Mouse (Mus musculus) kidney, embryonic 16.5 days (tissue): ENCODE data around the gene 1810055G02Rik. TPM values are rescaled to one million over a fixed set of nuclear protein-coding genes. Genes with fewer than 3 reads are reported as not detected.
A peak's percentile ranks its signal among the peaks of the same experiment; 100 is the strongest.

Experiments used
- ATAC-seq: fragments of 200-750 bp; cut with Nextera tagmentation; 2 replicates; pipeline ENCODE4 v1.8.0; 2017; ENCODE audit warnings: moderate TSS enrichment; ENCODE audit not compliant: low FRiP score, low TSS enrichment
- H3K27ac ChIP-seq: fragments of 300-500 bp; sonication (generic); 2 replicates; pipeline ENCODE4 v1.5.1; 2014; ENCODE audit warnings: low read length
- H3K27me3 ChIP-seq: fragments of 300-500 bp; sonication (generic); 2 replicates; pipeline ENCODE4 v1.6.1; 2014; ENCODE audit warnings: low read length, control low read depth, mixed read lengths; ENCODE audit not compliant: insufficient read depth
- H3K36me3 ChIP-seq: fragments of 300-500 bp; sonication (generic); 2 replicates; pipeline ENCODE4 v1.6.1; 2014; ENCODE audit warnings: low read length, control low read depth, mixed read lengths; ENCODE audit not compliant: insufficient read depth
- H3K4me1 ChIP-seq: fragments of 300-500 bp; sonication (generic); 2 replicates; pipeline ENCODE4 v1.6.1; 2014; ENCODE audit warnings: low read length, control low read depth, mixed read lengths; ENCODE audit not compliant: insufficient read depth
- H3K4me2 ChIP-seq: fragments of 300-500 bp; sonication (generic); replicated peaks from 2 replicates; pipeline ENCODE4 v1.6.1; 2014; ENCODE audit warnings: low read depth, low read length
- H3K4me3 ChIP-seq: fragments of 300-500 bp; sonication (generic); 2 replicates; pipeline ENCODE4 v1.5.1; 2014; ENCODE audit warnings: mild to moderate bottlenecking, low read length
- H3K9ac ChIP-seq: fragments of 300-500 bp; sonication (generic); replicated peaks from 2 replicates; pipeline ENCODE4 v1.6.1; 2014; ENCODE audit warnings: low read length
- H3K9me3 ChIP-seq: fragments of 300-500 bp; sonication (generic); 2 replicates; pipeline ENCODE4 v1.6.1; 2016; ENCODE audit warnings: low read length, control low read depth
- WGBS: fragments of 180-500 bp; shearing (Covaris S2); extraction: QIAGEN DNeasy Blood & Tissue Kit; methylation state at CpG from one replicate; pipeline ENCODE4 v1.1.7; 2014; 5-methylcytosine and 5-hydroxymethylcytosine counted together
- polyA plus RNA-seq: library from polyadenylated mRNA; unstranded; fragments of >200 nt; fragmentation: Nextera tagmentation; extraction: Ambion mirVana; gene quantifications from 2 replicates; pipeline ENCODE4 v1.2.1, GENCODE M21; 2015

The 1810055G02Rik gene
- polyA plus RNA-seq, 1 experiment from 2014 or later: 46.1 TPM

GRCm38 (mm10) chr19:3680732-3681131 lies 27.4 kb upstream of the 1810055G02Rik start:
- Histone ChIP-seq H3K4me1 (peaks cover 67% of the 10 kb centered on the region), H3K36me3 (no peaks in the 10 kb centered on the region), H3K27ac (peak overlapping the region; percentile 71), H3K27me3 (no peaks in the 10 kb centered on the region), H3K9ac (no peak overlapping the region), H3K4me2 (no peak overlapping the region; the same call in 1 of the 2 replicates), H3K9me3 (no peaks in the 10 kb centered on the region), H3K4me3 (no peak overlapping the region)
- 50% methylated on average over 7 of the region's 7 CpGs for WGBS
- no peak; the same call in 1 of the 2 replicates for ATAC-seq

- Histone ChIP-seq H3K4me2 (peak overlapping the region; percentile 5; the same call in 1 of the 2 replicates), H3K9ac (peak overlapping the region; percentile 9; the same call in 1 of the 2 replicates), H3K36me3 (no peaks in the 10 kb centered on the region), H3K4me3 (no peak overlapping the region), H3K27ac (peak overlapping the region; percentile 71), H3K27me3 (no peaks in the 10 kb centered on the region), H3K4me1 (peaks cover 67% of the 10 kb centered on the region), H3K9me3 (no peaks in the 10 kb centered on the region)
- 11% methylated on average over 13 of the region's 13 CpGs for WGBS
- peak; percentile 85 for ATAC-seq
Observed at GRCm38 (mm10) chr19:3681310-3681934, 26.7 kb upstream of the 1810055G02Rik start.

DNA sequence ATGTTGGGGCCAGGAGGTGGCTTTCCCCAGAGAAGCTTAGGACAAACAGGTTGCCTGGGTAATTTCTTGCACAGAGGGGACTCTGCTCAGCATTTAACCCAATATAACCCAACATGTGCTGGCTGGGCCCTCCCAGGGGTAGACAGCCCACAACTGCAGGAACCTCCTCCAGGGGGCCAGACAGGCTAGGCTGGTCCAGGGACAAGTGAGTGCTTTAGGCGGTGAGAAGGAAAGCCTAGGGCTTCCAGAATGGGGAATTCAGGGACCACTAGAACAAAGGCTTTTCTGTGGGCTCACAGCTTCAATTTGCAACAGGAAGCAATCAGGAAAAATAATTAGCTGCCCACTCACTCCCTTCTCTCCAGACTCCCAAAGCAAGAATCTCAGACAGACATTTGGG lies 23.7 kb upstream of the 1810055G02Rik start:
- Histone ChIP-seq H3K4me1 (peaks cover 75% of the 10 kb centered on the region), H3K9ac (peak overlapping the region; percentile 96), H3K27ac (peak overlapping the region; percentile 87), H3K9me3 (no peaks in the 10 kb centered on the region), H3K4me3 (peak overlapping the region; percentile 94), H3K4me2 (peak overlapping the region; percentile 66), H3K27me3 (no peaks in the 10 kb centered on the region), H3K36me3 (no peaks in the 10 kb centered on the region)
- 18% methylated on average over 1 of the region's 1 CpGs for WGBS
- ATAC-seq: no peak

GRCm38 (mm10) chr19:3684957-3685580 lies 23.0 kb upstream of the 1810055G02Rik start:
- no peaks in the 10 kb centered on the region for H3K36me3 ChIP-seq
- peak overlapping the region; percentile 66 for H3K4me2 ChIP-seq
- H3K9ac ChIP-seq: peak overlapping the region; percentile 96
- H3K4me1 ChIP-seq: peaks cover 69% of the 10 kb centered on the region
- H3K27ac ChIP-seq: peak overlapping the region; percentile 87
- no peaks in the 10 kb centered on the region for H3K27me3 ChIP-seq
- no peak for ATAC-seq
- peak overlapping the region; percentile 94 for H3K4me3 ChIP-seq
- 5% methylated on average over 11 of the region's 11 CpGs for WGBS
- H3K9me3 ChIP-seq: no peaks in the 10 kb centered on the region

- ATAC-seq: peak; percentile 5; the same call in 1 of the 2 replicates
- Histone ChIP-seq H3K4me1 (peaks cover 62% of the 10 kb centered on the region), H3K36me3 (no peaks in the 10 kb centered on the region), H3K4me2 (peak overlapping the region; percentile 66), H3K9ac (peak overlapping the region; percentile 96), H3K27me3 (no peaks in the 10 kb centered on the region), H3K27ac (peak overlapping the region; percentile 87), H3K4me3 (peak overlapping the region; percentile 94), H3K9me3 (no peaks in the 10 kb centered on the region)
- under 1% methylated on average over 45 of the region's 45 CpGs for WGBS
Observed at GRCm38 (mm10) chr19:3685611-3686214, 22.4 kb upstream of the 1810055G02Rik start.

DNA sequence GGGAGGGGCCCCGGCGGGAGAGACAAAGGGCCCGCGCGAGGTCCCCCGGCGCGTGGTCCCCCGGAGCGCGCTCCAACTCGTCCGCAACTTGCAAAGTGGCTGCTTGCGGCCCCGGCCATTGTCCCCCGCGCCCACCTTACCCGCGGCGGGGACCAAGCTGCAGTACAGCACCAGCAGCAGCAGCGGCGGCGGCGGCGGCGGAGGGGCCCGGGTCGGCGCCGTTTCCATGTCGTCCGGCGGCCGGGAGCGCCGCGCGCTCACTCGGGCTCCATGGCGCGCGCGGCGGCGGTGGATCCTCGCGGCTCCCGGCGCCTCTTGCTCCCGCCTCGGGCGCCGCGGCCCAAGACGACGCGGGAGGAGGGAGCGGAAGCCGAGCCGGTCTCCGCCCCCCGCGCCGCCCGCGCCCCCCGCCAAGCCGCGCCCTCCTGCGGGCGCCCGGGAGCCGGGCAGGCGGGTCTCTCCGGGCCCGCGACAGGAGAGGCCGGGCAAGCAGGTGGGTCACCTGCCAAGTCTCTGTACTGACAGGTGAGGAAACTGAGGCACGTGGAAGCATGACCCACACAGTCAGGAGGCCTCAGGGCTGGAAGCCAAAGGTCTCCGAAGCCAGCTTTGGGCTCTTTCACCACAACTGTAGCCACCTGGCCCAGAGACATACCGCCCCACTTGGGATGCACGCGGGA lies 21.7 kb upstream of the 1810055G02Rik start, which contains the start of gene Lrp5:
Gene Lrp5 (minus strand): TSS at position 350 of the 680 bp plus-strand sequence.
- under 1% methylated on average over 80 of the region's 83 CpGs for WGBS
- ATAC-seq: peak; percentile 69
- no peaks in the 10 kb centered on the region for H3K36me3 ChIP-seq
- peak within 1 kb of the TSS; percentile 66 for H3K4me2 ChIP-seq
- no peaks in the 10 kb centered on the region for H3K9me3 ChIP-seq
- H3K4me1 ChIP-seq: peaks cover 56% of the 10 kb centered on the region
- H3K27me3 ChIP-seq: no peaks in the 10 kb centered on the region
- peak within 1 kb of the TSS; percentile 96 for H3K9ac ChIP-seq
- peak within 1 kb of the TSS; percentile 94 for H3K4me3 ChIP-seq
- H3K27ac ChIP-seq: peak within 1 kb of the TSS; percentile 87

GRCm38 (mm10) chr19:3687676-3688171 lies 20.4 kb upstream of the 1810055G02Rik start:
- H3K4me2 ChIP-seq: no peak overlapping the region
- no peak for ATAC-seq
- no peaks in the 10 kb centered on the region for H3K36me3 ChIP-seq
- WGBS: 26% methylated on average over 5 of the region's 5 CpGs
- no peak overlapping the region for H3K9ac ChIP-seq
- H3K9me3 ChIP-seq: no peaks in the 10 kb centered on the region
- peak overlapping the region; percentile 9; the same call in 1 of the 2 replicates for H3K27ac ChIP-seq
- H3K4me1 ChIP-seq: peaks cover 43% of the 10 kb centered on the region
- H3K27me3 ChIP-seq: no peaks in the 10 kb centered on the region
- no peak overlapping the region for H3K4me3 ChIP-seq

DNA sequence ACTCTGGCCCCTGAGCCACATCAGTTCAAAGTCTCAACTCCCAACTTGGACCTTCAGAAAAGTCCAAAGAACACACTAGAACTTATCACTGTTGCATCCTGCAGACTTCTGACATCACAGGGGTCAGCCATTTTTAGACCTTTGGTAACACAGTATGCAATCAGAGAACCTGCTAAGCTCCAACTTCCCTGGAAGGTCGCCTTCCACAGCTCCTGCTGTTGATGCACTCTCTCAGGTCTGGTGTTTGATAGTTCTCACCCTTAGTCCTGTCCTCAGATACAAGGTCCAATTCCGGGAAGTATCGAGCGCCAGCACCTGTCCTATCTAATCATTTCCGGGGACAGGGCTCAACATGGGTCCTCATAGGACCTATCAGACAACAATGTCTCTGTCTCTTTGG lies 16.8 kb upstream of the 1810055G02Rik start:
- no peak overlapping the region for H3K9ac ChIP-seq
- H3K9me3 ChIP-seq: no peaks in the 10 kb centered on the region
- no peak for ATAC-seq
- H3K36me3 ChIP-seq: no peaks in the 10 kb centered on the region
- H3K4me3 ChIP-seq: no peak overlapping the region
- peaks cover 15% of the 10 kb centered on the region for H3K4me1 ChIP-seq
- no peaks in the 10 kb centered on the region for H3K27me3 ChIP-seq
- no peak overlapping the region for H3K4me2 ChIP-seq
- 90% methylated on average over 5 of the region's 5 CpGs for WGBS
- no peak overlapping the region for H3K27ac ChIP-seq

DNA sequence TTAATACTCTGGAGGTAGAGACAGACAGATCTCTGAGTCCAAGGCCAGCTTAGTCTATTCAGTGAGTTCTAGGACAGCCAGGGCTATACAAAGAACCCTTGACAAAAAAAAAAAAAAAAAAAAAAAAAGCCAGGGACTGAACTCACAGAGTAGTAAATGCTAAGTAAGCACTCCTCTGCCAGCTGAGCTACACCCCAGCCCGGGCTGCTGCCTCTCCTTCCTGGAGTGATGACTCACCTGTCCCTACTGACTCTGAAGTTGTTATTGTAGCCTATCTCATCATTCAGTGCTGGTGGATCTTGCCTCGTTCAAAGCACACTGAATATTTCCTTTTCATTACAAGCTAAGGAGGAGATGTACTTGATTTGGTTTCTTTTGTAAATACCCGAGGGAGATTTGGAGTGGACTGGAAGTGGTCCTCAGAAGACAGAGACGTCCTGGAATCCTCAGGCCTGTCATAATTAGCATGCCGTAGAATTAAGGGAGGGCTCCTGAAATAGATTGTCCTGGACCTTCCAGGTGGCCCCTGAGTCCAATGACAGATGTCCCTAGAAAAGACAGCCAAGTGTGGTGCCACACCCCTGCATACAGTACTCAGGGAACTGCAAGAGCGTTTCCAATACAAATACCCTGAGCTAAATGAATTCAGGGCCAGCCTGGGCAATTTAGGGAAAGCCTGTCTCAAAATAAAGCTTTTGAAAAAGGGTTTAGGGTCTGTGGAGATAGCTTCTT lies 15.5 kb upstream of the 1810055G02Rik start:
- H3K27me3 ChIP-seq: no peaks in the 10 kb centered on the region
- peaks cover 6% of the 10 kb centered on the region for H3K4me1 ChIP-seq
- ATAC-seq: no peak
- H3K36me3 ChIP-seq: no peaks in the 10 kb centered on the region
- H3K4me2 ChIP-seq: no peak overlapping the region
- no peak overlapping the region for H3K27ac ChIP-seq
- no peaks in the 10 kb centered on the region for H3K9me3 ChIP-seq
- 62% methylated on average over 6 of the region's 6 CpGs for WGBS
- no peak overlapping the region for H3K9ac ChIP-seq
- H3K4me3 ChIP-seq: no peak overlapping the region
